Mouse (Mus musculus) ES-E14 (cell line): ENCODE data around the gene Rcsd1. TPM values are rescaled to one million over a fixed set of nuclear protein-coding genes. Genes with fewer than 3 reads are reported as not detected.
A peak's percentile ranks its signal among the peaks of the same experiment; 100 is the strongest.

ENCODE experiments used
- DNase-seq: peaks from one replicate; pipeline ENCODE4 v3.0.0-alpha.2; 2013; ENCODE audit warnings: low read depth, low spot score
- H3K27ac ChIP-seq: 2 replicates; pipeline ENCODE4 v1.5.1; 2012; ENCODE audit warnings: low read depth, mild to moderate bottlenecking, low read length, moderate library complexity, mixed read lengths; ENCODE audit not compliant: poor library complexity, insufficient read depth, severe bottlenecking
- H3K36me3 ChIP-seq: 2 replicates; pipeline ENCODE4 v1.6.1; 2012; ENCODE audit warnings: mild to moderate bottlenecking, low read length, moderate library complexity, mixed read lengths; ENCODE audit not compliant: control insufficient read depth, poor library complexity, insufficient read depth, severe bottlenecking
- H3K4me1 ChIP-seq, 2 experiments: fragments of 150-350 bp in 1 of 2; sonication (generic) in 1 of 2; 2 replicates each; pipeline ENCODE4 v1.6.1; 2012; ENCODE audit warnings: low read length in 2 of 2, mild to moderate bottlenecking in 1 of 2, mixed read lengths in 1 of 2; ENCODE audit not compliant: control insufficient read depth in 2 of 2, insufficient read depth in 2 of 2, poor library complexity in 1 of 2
- H3K4me3 ChIP-seq, 2 experiments: fragments of 150-350 bp in 1 of 2; sonication (generic) in 1 of 2; 2 replicates each; pipeline ENCODE4 v1.5.1; 2012; ENCODE audit warnings: low read length in 2 of 2, low read depth in 1 of 2, mild to moderate bottlenecking in 1 of 2, mixed read lengths in 1 of 2; ENCODE audit not compliant: insufficient read depth in 1 of 2, poor library complexity in 1 of 2, severe bottlenecking in 1 of 2
- H3K9ac ChIP-seq: 2 replicates; pipeline ENCODE4 v1.6.1; 2012; ENCODE audit warnings: low read depth, mild to moderate bottlenecking, low read length, mixed read lengths; ENCODE audit not compliant: poor library complexity, insufficient read depth, severe bottlenecking
- H3K9me3 ChIP-seq: fragments of 150-350 bp; sonication (generic); 2 replicates; pipeline ENCODE4 v1.6.1; 2012; ENCODE audit warnings: low read depth, mild to moderate bottlenecking, low read length; ENCODE audit not compliant: control insufficient read depth, insufficient read depth
- CHD2 ChIP-seq: IDR thresholded peaks from 2 replicates; pipeline ENCODE4 v1.6.1; 2014; ENCODE audit warnings: mild to moderate bottlenecking, low read depth, low read length, inconsistent platforms
- HCFC1 ChIP-seq: IDR thresholded peaks from 2 replicates; pipeline ENCODE4 v1.6.1; 2012; ENCODE audit warnings: low read length, inconsistent platforms, borderline replicate concordance; ENCODE audit not compliant: insufficient read depth
- MAFK ChIP-seq: IDR thresholded peaks from 2 replicates; pipeline ENCODE4 v1.6.1; 2014; ENCODE audit warnings: mild to moderate bottlenecking, low read depth, low read length, inconsistent platforms; ENCODE audit not compliant: insufficient read depth
- ZC3H11A ChIP-seq: IDR thresholded peaks from 2 replicates; pipeline ENCODE4 v1.6.1; 2012; ENCODE audit warnings: low read depth, mild to moderate bottlenecking, inconsistent platforms, low read length, borderline replicate concordance
- ZNF384 ChIP-seq: IDR thresholded peaks from 2 replicates; pipeline ENCODE4 v1.6.1; 2012; ENCODE audit warnings: low read depth, low read length, inconsistent platforms
- in situ Hi-C, 2 experiments: fragments of 600-800 bp; cut with MboI; formaldehyde crosslinking; loops; one replicate each; pipeline ENCODE4 v1.15.1; 2025; ENCODE audit warnings: low sequenced_read_pairs in 2 of 2, inconsistent platforms in 1 of 2; ENCODE audit not compliant: unreplicated experiment in 2 of 2
- total RNA-seq: library from RNA; depleted of rRNA; stranded (reverse); fragments of 300-350 nt; gene quantifications from 2 replicates; pipeline ENCODE4 v1.2.3, GENCODE M21; 2012

Gene Rcsd1
- total RNA-seq, 1 experiment: 5.4 TPM

DNA sequence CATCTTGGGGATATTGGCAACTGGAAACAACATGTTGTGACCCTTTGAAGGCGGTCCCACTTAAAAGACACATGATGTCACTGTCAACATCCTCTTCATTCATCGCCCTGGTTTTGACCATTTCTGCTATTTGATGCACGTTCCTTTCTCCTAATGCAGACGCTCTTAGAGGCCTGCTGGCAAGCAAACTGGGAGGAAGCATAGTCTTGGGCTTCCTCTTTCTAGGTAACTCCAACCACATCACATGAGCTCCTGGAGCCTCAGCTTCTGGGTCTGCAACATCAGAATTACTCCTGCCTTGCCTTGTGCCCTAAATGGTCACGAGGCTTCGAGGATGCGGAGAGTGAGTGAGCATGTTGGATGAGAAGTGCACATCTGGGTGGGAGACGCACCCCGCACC, 34.4 kb downstream of the Rcsd1 start:
- Histone ChIP-seq H3K36me3 (no peaks in the 10 kb centered on the region), H3K9ac (no peak overlapping the region), H3K9me3 (no peaks in the 10 kb centered on the region), H3K27ac (no peak overlapping the region), H3K4me1 (peaks cover 0 to 4% of the 10 kb centered on the region in 2 experiments; a peak in 1 of 4 replicates), H3K4me3 (no peak overlapping the region)
- in situ Hi-C loops: no loop called here
- TF ChIP-seq CHD2 (no peak), ZC3H11A (no peak), MAFK (no peak), HCFC1 (no peak), ZNF384 (no peak)
- DNase-seq: no peak

DNA sequence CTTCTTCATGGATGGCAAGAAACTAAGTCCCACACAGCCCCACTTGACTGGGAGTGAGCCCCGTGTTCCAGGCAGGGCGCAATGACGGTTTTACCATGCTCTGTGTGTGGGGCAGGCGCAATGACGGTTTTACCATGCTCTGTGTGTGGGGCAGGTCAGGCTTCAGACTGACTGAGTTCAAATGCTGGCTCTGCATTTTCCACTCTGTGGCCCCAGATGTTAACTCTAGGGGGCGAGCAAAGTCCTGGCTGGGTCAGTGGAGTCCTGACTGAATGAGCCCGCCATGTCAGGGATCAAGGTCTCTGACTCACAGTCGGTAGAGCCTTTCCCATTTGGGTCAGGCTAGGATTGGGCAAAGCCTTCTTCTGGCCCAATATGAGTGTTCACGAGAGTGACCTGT, 37.2 kb downstream of the Rcsd1 start:
- H3K4me1 ChIP-seq: no peaks in the 10 kb centered on the region; a peak in 1 of 4 replicates
- no peak for TF ChIP-seq ZC3H11A
- TF ChIP-seq HCFC1: no peak
- TF ChIP-seq CHD2: no peak
- TF ChIP-seq ZNF384: no peak
- TF ChIP-seq MAFK: peak; percentile 89
- H3K4me3 ChIP-seq: no peak overlapping the region
- in situ Hi-C loops: no loop called here
- H3K27ac ChIP-seq: no peak overlapping the region
- DNase-seq: no peak
- H3K9me3 ChIP-seq: no peaks in the 10 kb centered on the region
- H3K36me3 ChIP-seq: no peaks in the 10 kb centered on the region
- H3K9ac ChIP-seq: no peak overlapping the region

DNA sequence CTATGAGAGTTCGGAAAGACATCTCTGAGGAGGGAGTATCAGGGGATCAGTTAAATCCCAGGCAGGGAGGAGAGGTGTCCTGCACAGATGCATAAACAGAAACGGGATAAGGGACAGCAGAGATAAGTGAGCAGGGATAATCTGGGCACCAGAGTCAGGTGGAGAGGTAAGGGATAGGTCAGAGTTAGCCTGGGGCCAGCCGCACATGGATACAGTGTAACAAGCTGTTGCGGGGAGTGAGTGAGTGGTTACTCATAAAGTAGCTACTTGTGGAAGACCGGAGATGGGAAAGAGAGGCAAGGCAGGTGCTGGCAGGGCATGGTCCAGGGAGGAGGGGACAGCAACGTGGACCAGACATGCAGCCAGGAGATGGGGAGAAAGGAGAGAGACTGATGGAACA, 39.5 kb downstream of the Rcsd1 start:
- TF ChIP-seq HCFC1 (no peak), CHD2 (no peak), ZNF384 (no peak), MAFK (no peak), ZC3H11A (no peak)
- DNase-seq: no peak
- H3K27ac ChIP-seq: no peak overlapping the region
- H3K9ac ChIP-seq: no peak overlapping the region
- in situ Hi-C loops: no loop called here
- no peak overlapping the region for H3K4me3 ChIP-seq
- no peaks in the 10 kb centered on the region for H3K9me3 ChIP-seq
- no peaks in the 10 kb centered on the region for H3K36me3 ChIP-seq
- H3K4me1 ChIP-seq: no peaks in the 10 kb centered on the region; a peak in 1 of 4 replicates

GRCm38 (mm10) chr1:165668904-165669303, 40.7 kb downstream of the Rcsd1 start:
- in situ Hi-C loops: loop anchor here in 1 of 2 experiments (10.0 kb wide), 1 partner anchor 66 kb away; no protein-coding TSS in a partner anchor
- no peak for DNase-seq
- no peak overlapping the region for H3K4me3 ChIP-seq
- no peak overlapping the region for H3K27ac ChIP-seq
- no peaks in the 10 kb centered on the region for H3K9me3 ChIP-seq
- TF ChIP-seq CHD2 (no peak), ZNF384 (peak; percentile 52; the same call in 1 of the 2 replicates)
- H3K36me3 ChIP-seq: no peaks in the 10 kb centered on the region
- no peak overlapping the region for H3K9ac ChIP-seq
- no peaks in the 10 kb centered on the region; a peak in 1 of 4 replicates for H3K4me1 ChIP-seq

DNA sequence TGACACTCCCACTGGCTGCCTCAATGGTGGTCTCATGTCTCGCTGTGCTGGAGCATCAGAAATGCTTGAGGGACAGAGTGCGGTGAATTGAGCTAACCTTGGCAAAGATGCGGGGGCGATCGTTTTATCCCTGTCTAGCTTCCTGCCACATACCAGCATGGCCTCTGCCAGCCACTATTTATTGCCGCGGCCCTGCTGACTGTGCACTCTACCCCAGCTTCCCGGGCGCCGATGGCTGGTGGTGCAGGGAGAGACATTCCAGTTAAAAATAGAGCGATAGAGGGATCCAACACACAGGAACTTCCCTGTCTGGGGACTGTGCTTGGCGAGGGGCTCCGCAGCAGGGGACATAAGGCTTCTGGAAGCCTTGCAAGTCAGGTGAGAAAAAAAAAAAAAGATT, 42.2 kb downstream of the Rcsd1 start:
- DNase-seq: no peak
- Histone ChIP-seq H3K9me3 (no peaks in the 10 kb centered on the region), H3K9ac (no peak overlapping the region), H3K36me3 (no peaks in the 10 kb centered on the region), H3K4me1 (peaks cover 0 to 7% of the 10 kb centered on the region in 2 experiments; a peak in 1 of 4 replicates), H3K4me3 (peak overlapping the region in 1 of 2 experiments; percentile 10; a peak in 1 of 4 replicates), H3K27ac (no peak overlapping the region)
- TF ChIP-seq MAFK (no peak), ZC3H11A (no peak), CHD2 (no peak), HCFC1 (no peak)
- in situ Hi-C loops: loop anchor here in 1 of 2 experiments (10.0 kb wide), 1 partner anchor 67 kb away; no protein-coding TSS in a partner anchor
